Mouse (Mus musculus) embryonic facial prominence, embryonic 12.5 days (tissue): ENCODE measurements around the gene Irx5. TPM values are rescaled to one million over a fixed set of nuclear protein-coding genes. Genes with fewer than 3 reads are reported as not detected.

ENCODE experiments used
- ATAC-seq: fragments of 200-750 bp; cut with Nextera tagmentation; 2 replicates; pipeline ENCODE4 v1.8.0; 2017; ENCODE audit not compliant: insufficient number of reproducible peaks, insufficient read depth, low FRiP score, low TSS enrichment
- H3K27ac ChIP-seq: fragments of 300-500 bp; sonication (generic); 2 replicates; pipeline ENCODE4 v1.5.1; 2016; ENCODE audit warnings: mild to moderate bottlenecking
- H3K27me3 ChIP-seq: fragments of 300-500 bp; sonication (generic); 2 replicates; pipeline ENCODE4 v1.6.1; 2016; ENCODE audit warnings: mild to moderate bottlenecking, moderate library complexity
- H3K36me3 ChIP-seq: fragments of 300-500 bp; sonication (generic); 2 replicates; pipeline ENCODE4 v1.6.1; 2016; ENCODE audit warnings: mild to moderate bottlenecking
- H3K4me1 ChIP-seq: fragments of 300-500 bp; sonication (generic); 2 replicates; pipeline ENCODE4 v1.6.1; 2016
- H3K4me2 ChIP-seq: fragments of 300-500 bp; sonication (generic); replicated peaks from 2 replicates; pipeline ENCODE4 v1.6.1; 2016; ENCODE audit warnings: mild to moderate bottlenecking, moderate library complexity
- H3K4me3 ChIP-seq: fragments of 300-500 bp; sonication (generic); 2 replicates; pipeline ENCODE4 v1.5.1; 2016; ENCODE audit warnings: mild to moderate bottlenecking
- H3K9ac ChIP-seq: fragments of 300-500 bp; sonication (generic); 2 replicates; pipeline ENCODE4 v1.6.1; 2016; ENCODE audit warnings: mild to moderate bottlenecking, moderate library complexity
- H3K9me3 ChIP-seq: fragments of 300-500 bp; sonication (generic); 2 replicates; pipeline ENCODE4 v1.6.1; 2016; ENCODE audit warnings: mild to moderate bottlenecking, moderate library complexity
- WGBS: fragments of 180-500 bp; shearing (Covaris S2); methylation state at CpG from one replicate; pipeline ENCODE4 v1.1.7; 2016; 5-methylcytosine and 5-hydroxymethylcytosine counted together
- polyA plus RNA-seq: library from polyadenylated mRNA; unstranded; fragments of >200 nt; fragmentation: Nextera tagmentation; extraction: Ambion mirVana; gene quantifications from 2 replicates; pipeline ENCODE4 v1.2.1, GENCODE M21; 2016

The Irx5 gene
- 27.2 and 33.6 TPM in 2 replicates for polyA plus RNA-seq

- Histone ChIP-seq H3K4me2 (peak within 1 kb of the TSS; percentile 66), H3K9me3 (no peaks in the 10 kb centered on the region), H3K36me3 (0 out of 2 replicates have a peak, but pooled peaks cover 3% of the 10 kb centered on the region), H3K27ac (peak within 1 kb of the TSS; percentile 95), H3K9ac (peak within 1 kb of the TSS; percentile 91), H3K4me1 (peaks cover 28% of the 10 kb centered on the region; the same call in 1 of the 2 replicates), H3K27me3 (peaks cover 24% of the 10 kb centered on the region), H3K4me3 (peak within 1 kb of the TSS; percentile 62)
- ATAC-seq: peak; percentile 37; the same call in 1 of the 2 replicates
- 1% methylated on average over 36 of the region's 47 CpGs for WGBS
Measured at GRCm38 (mm10) chr8:92357398-92357981, at the start of gene Irx5. Gene Irx5, plus strand, starts transcription at chr8:92357625.

DNA sequence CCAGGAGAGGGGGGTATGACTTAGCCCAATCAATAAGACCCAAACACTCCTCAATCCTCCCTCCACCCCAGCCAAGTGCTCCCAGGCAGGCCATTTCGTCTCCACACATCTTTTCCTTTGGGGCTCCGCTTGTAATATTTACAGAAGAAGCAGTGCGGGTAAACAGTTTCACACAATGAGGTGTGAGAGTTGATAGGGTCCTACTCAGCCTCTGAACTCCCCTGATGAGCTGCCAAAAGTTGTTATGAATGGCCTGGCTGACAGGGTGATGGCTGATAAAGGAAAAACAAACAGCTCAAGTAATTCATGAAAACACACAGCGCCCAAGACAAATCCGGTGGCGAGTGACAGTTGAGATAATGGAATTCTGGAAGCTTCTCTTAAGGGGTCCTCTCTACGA lies 45.2 kb upstream of the Irx5 start:
- H3K4me3 ChIP-seq: no peak overlapping the region

DNA sequence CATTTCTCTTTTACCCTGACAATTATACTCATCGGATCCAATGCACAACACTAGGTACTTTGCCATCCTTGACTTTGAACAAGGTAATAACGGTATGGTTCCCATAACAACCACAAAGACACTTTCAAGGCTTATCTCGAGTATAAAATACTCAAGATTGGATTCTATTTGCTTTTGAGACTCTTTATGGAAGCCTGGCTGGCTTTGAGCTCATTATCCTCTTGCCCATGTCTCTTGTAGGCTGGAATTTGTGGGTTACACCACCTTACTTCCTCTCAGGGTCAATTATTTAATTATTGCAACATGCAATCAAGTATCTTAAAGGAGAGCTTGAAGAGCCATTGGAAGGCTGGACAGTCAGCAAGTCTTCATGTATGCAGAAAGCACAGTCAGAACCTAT lies 43.7 kb upstream of the Irx5 start:
- ATAC-seq: no peak
- Histone ChIP-seq H3K27ac (no peak overlapping the region), H3K9ac (no peak overlapping the region), H3K4me2 (no peak overlapping the region), H3K9me3 (no peaks in the 10 kb centered on the region), H3K4me1 (peaks cover 5% of the 10 kb centered on the region), H3K4me3 (no peak overlapping the region), H3K27me3 (no peaks in the 10 kb centered on the region), H3K36me3 (no peaks in the 10 kb centered on the region)
- WGBS: 88% methylated on average over 3 of the region's 3 CpGs

More for the DNA sequence above, 45.2 kb upstream of the Irx5 start:
- ATAC-seq: no peak
- Histone ChIP-seq H3K9me3 (no peaks in the 10 kb centered on the region), H3K4me2 (no peak overlapping the region), H3K27ac (no peak overlapping the region), H3K27me3 (no peaks in the 10 kb centered on the region), H3K9ac (no peak overlapping the region), H3K36me3 (no peaks in the 10 kb centered on the region), H3K4me1 (peaks cover 5% of the 10 kb centered on the region)
- WGBS: 65% methylated on average over 7 of the region's 7 CpGs

DNA sequence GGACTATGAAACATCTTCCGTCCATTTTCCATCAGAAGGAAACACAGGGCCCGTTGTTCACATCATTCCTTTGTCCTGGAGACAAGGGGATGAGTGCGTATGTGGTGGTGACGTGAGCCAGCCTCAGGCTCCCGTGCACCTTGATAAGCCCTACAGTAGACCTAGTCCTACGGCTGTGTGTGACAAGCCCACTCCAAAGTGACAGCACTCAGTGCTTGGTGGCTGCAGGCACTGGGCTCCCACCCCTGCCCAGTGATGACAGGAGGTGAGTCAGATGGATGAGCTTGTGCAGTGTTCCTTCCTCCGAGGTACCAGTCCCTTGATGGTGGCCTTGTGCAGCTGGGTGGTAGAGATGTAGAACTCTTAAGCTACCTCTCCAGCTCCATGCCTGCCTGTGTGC lies 33.7 kb upstream of the Irx5 start:
- Histone ChIP-seq H3K27me3 (no peaks in the 10 kb centered on the region), H3K9me3 (no peaks in the 10 kb centered on the region), H3K4me2 (no peak overlapping the region), H3K4me1 (no peaks in the 10 kb centered on the region), H3K9ac (no peak overlapping the region), H3K27ac (no peak overlapping the region), H3K36me3 (peaks cover 17% of the 10 kb centered on the region; the same call in 1 of the 2 replicates), H3K4me3 (no peak overlapping the region)
- no peak for ATAC-seq
- 90% methylated on average over 7 of the region's 7 CpGs for WGBS

DNA sequence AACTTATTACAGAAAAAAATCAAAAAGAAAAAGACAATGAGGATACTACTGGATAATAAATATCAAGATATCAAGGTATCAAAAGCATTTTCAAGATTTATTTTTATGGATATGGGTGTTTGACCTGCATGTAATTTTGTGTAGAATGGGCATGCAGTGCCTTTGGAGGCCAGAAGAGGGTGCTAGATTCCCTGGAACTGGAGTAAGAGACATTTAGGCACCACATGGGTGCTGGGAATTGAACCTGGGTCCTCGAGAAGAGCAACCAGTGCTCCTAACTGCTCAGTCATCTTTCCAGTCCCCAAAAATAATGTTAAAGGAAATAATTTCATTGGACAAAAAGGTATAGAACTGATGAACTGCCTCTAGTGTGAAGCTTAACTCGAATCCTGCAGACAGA lies 30.2 kb upstream of the Irx5 start:
- no peak for ATAC-seq
- 87% methylated on average over 2 of the region's 2 CpGs for WGBS
- no peaks in the 10 kb centered on the region for H3K9me3 ChIP-seq
- no peak overlapping the region for H3K4me3 ChIP-seq
- peaks cover 17% of the 10 kb centered on the region; the same call in 1 of the 2 replicates for H3K36me3 ChIP-seq
- H3K4me2 ChIP-seq: no peak overlapping the region
- H3K9ac ChIP-seq: no peak overlapping the region
- H3K27me3 ChIP-seq: no peaks in the 10 kb centered on the region
- H3K27ac ChIP-seq: no peak overlapping the region
- H3K4me1 ChIP-seq: no peaks in the 10 kb centered on the region

DNA sequence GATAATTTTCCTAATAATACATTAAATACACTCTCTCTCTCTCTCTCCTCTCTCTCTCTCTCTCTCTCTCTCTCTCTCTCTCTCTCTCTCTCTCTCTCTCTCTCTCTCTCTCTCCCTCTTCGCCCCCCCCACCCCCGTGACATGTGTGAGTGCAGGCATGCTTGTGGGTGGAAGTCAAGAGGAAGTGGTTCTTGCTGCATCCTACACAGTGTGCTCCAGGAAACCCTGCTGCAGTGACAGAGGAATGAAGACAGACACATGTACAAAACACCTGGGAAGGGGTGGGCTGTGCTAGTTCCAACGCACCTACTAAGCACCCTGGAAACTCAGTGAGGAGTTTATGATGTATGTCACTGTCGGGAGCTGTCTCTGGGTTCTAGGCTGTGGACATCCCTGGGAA lies 28.2 kb upstream of the Irx5 start:
- 81% methylated on average over 4 of the region's 4 CpGs for WGBS
- Histone ChIP-seq H3K4me1 (no peaks in the 10 kb centered on the region; the same call in 1 of the 2 replicates), H3K9me3 (no peaks in the 10 kb centered on the region), H3K9ac (no peak overlapping the region), H3K27ac (no peak overlapping the region), H3K4me3 (no peak overlapping the region), H3K27me3 (no peaks in the 10 kb centered on the region), H3K4me2 (no peak overlapping the region), H3K36me3 (peaks cover 17% of the 10 kb centered on the region; the same call in 1 of the 2 replicates)
- ATAC-seq: no peak

DNA sequence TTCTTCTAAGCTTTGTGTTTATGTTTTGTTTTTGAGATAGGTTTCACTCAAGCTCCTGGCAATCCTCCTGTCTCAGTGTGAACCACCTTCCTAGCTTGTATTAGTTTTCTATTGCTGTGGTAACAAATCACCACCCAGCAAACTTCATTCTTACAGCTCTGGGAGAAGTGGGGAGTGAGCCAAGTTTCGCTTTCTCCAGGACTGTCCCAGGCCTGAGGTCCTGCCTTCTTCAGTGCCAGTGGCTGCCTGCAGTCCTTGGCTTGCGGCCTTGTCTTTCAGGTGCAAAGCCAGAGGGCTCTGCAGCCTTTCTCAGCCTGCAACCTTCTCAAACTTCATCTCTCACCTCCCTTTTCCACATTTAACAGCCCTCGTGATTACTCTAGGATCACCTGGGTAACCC lies 25.6 kb upstream of the Irx5 start:
- no peak for ATAC-seq
- H3K4me1 ChIP-seq: peaks cover 4% of the 10 kb centered on the region; the same call in 1 of the 2 replicates
- H3K4me3 ChIP-seq: no peak overlapping the region
- H3K36me3 ChIP-seq: peaks cover 6% of the 10 kb centered on the region; the same call in 1 of the 2 replicates
- no peak overlapping the region for H3K9ac ChIP-seq
- no peak overlapping the region for H3K27ac ChIP-seq
- H3K27me3 ChIP-seq: no peaks in the 10 kb centered on the region
- no peaks in the 10 kb centered on the region for H3K9me3 ChIP-seq
- H3K4me2 ChIP-seq: no peak overlapping the region
- WGBS: 81% methylated on average over 3 of the region's 3 CpGs

- Histone ChIP-seq H3K9me3 (no peaks in the 10 kb centered on the region), H3K27ac (no peak overlapping the region), H3K4me1 (peaks cover 4% of the 10 kb centered on the region; the same call in 1 of the 2 replicates), H3K9ac (no peak overlapping the region), H3K36me3 (no peaks in the 10 kb centered on the region), H3K4me3 (no peak overlapping the region), H3K4me2 (no peak overlapping the region), H3K27me3 (no peaks in the 10 kb centered on the region)
- WGBS: 88% methylated on average over 8 of the region's 8 CpGs
- ATAC-seq: no peak
Measured at GRCm38 (mm10) chr8:92333406-92333805, 24.0 kb upstream of the Irx5 start.

DNA sequence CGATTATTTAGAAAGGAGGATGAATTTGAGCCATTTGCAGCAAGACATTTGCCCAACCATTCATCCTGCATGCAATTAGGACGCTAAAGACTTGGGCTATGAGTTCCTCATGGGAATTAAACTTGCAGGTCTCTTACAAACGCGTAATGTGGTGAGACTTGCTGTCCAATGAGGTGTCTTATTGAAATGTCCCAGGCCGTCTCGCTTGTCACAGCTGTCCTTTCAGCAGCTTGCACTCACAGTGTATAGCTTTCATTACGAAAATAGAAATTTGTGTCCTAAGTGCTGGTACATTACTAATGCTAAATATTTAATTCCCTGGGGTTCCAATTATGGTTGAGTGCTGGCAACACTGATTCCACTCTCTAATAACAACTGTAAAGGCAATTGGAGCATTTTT lies 22.3 kb upstream of the Irx5 start:
- no peak for ATAC-seq
- H3K4me3 ChIP-seq: no peak overlapping the region
- H3K36me3 ChIP-seq: no peaks in the 10 kb centered on the region
- 64% methylated on average over 7 of the region's 7 CpGs for WGBS
- no peak overlapping the region for H3K9ac ChIP-seq
- H3K4me1 ChIP-seq: peaks cover 4% of the 10 kb centered on the region; the same call in 1 of the 2 replicates
- H3K27ac ChIP-seq: no peak overlapping the region
- H3K4me2 ChIP-seq: no peak overlapping the region
- H3K9me3 ChIP-seq: no peaks in the 10 kb centered on the region
- no peaks in the 10 kb centered on the region for H3K27me3 ChIP-seq

DNA sequence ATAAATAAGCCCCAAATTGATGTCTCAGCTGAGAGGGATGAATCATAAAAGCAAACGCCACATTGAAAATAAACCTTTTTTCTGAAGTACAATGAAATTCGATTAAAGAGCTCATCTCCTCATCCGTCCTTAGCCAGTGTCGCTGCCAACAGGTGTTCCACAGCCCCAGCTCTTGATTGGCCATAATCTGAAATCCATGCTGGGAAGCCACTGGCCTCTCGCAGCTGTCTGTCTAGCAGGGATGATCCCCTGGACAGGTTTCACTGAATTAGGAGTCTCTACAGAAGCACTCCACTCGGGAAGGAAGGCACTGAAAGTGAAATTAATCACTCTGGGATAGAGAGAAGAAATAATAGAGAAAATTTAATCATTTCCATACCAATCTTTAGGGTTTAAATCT lies 21.4 kb upstream of the Irx5 start:
- H3K4me3 ChIP-seq: no peak overlapping the region
- H3K27ac ChIP-seq: no peak overlapping the region
- no peaks in the 10 kb centered on the region for H3K36me3 ChIP-seq
- ATAC-seq: no peak
- H3K4me2 ChIP-seq: no peak overlapping the region
- no peak overlapping the region for H3K9ac ChIP-seq
- H3K4me1 ChIP-seq: peaks cover 4% of the 10 kb centered on the region; the same call in 1 of the 2 replicates
- 70% methylated on average over 6 of the region's 6 CpGs for WGBS
- no peaks in the 10 kb centered on the region for H3K9me3 ChIP-seq
- H3K27me3 ChIP-seq: no peaks in the 10 kb centered on the region

- Histone ChIP-seq H3K27ac (no peak overlapping the region), H3K4me2 (no peak overlapping the region), H3K36me3 (peaks cover 11% of the 10 kb centered on the region; the same call in 1 of the 2 replicates), H3K27me3 (no peaks in the 10 kb centered on the region), H3K9me3 (no peaks in the 10 kb centered on the region), H3K4me3 (no peak overlapping the region), H3K9ac (no peak overlapping the region), H3K4me1 (no peaks in the 10 kb centered on the region)
- no peak for ATAC-seq
- 89% methylated on average over 4 of the region's 4 CpGs for WGBS
Measured at GRCm38 (mm10) chr8:92343544-92343943, 13.9 kb upstream of the Irx5 start.

- WGBS: 73% methylated on average over 11 of the region's 11 CpGs
- Histone ChIP-seq H3K9me3 (no peaks in the 10 kb centered on the region), H3K4me1 (peaks cover 17% of the 10 kb centered on the region; the same call in 1 of the 2 replicates), H3K4me3 (no peak overlapping the region), H3K27me3 (no peaks in the 10 kb centered on the region), H3K27ac (no peak overlapping the region), H3K36me3 (0 out of 2 replicates have a peak, but pooled peaks cover 3% of the 10 kb centered on the region), H3K9ac (no peak overlapping the region), H3K4me2 (no peak overlapping the region)
- no peak for ATAC-seq
Measured at GRCm38 (mm10) chr8:92349898-92350486, 7.4 kb upstream of the Irx5 start.
